30 mouse cellular contexts compared by ENCODE assay signal in the genomic region with DNA sequence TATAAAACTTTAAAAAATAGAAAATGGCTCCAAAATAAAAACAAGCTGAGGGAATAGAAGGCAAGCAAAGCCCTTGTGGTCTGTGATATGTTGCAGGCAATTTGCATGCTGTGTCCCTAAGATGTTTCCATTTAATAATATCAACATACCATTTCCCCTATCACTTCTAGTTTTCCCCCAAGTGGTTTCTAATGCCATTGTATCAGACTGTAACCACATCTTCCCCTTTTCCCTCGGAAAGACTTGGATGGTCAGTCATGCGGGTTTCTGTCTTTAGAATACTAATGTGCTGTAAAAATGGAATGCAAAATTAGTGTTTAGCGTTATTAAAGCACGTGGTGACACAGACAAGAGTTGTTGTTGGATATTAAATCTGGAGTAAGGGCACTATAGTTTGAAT. TPM values are rescaled to one million over a fixed set of nuclear protein-coding genes. Genes with fewer than 3 reads are reported as not detected.
DNase-seq lines count a peak whose midpoint lies in the region; ATAC-seq and TF ChIP-seq lines count a peak whose summit lies in the region.
"Had no signal": no experiment of that assay in that cellular context is flagged by ENCODE, and none has a peak within 500 bp of the region (broad histone marks: within the 10 kb centered on the region; RNA-seq: fewer than 3 reads in every experiment).

No protein-coding gene starts in this region.

- no peak overlapping the region for H3K4me3 ChIP-seq in lung, postnatal 0 days (ENCODE audit: low read depth, low read length)
- H3K4me3 ChIP-seq in heart, embryonic 10.5 days, result no peak overlapping the region
- H3K4me3 ChIP-seq: erythroblast, embryonic 14.5 days; forebrain, embryonic 12.5 days; hindbrain, embryonic 10.5 days; hindbrain, embryonic 15.5 days; liver, embryonic 12.5 days; megakaryocyte, embryonic 14.5 days; neural tube, embryonic 15.5 days had no signal

- no peak overlapping the region for H3K9ac ChIP-seq in lung, postnatal 0 days (replicated peaks; ENCODE audit: low read depth)
- H3K9ac ChIP-seq: forebrain, embryonic 12.5 days; forebrain, postnatal 0 days; hindbrain, embryonic 15.5 days; liver, embryonic 12.5 days; liver, postnatal 0 days; neural tube, embryonic 15.5 days had no signal

- no peaks in the 10 kb centered on the region for H3K27me3 ChIP-seq in lung, postnatal 0 days (replicated peaks; ENCODE audit: insufficient read depth, low read length)
- H3K27me3 ChIP-seq in heart, embryonic 10.5 days (ENCODE audit: insufficient read depth, poor library complexity, severe bottlenecking), result no peaks in the 10 kb centered on the region
- H3K27me3 ChIP-seq: forebrain, embryonic 12.5 days; hindbrain, embryonic 15.5 days; liver, embryonic 12.5 days; megakaryocyte, embryonic 14.5 days; neural tube, embryonic 15.5 days; Patski had no signal

- H3K4me1 ChIP-seq in lung, postnatal 0 days (ENCODE audit: insufficient read depth, low read depth, low read length), result no peaks in the 10 kb centered on the region
- H3K4me1 ChIP-seq in heart, embryonic 10.5 days, result no peaks in the 10 kb centered on the region
- H3K4me1 ChIP-seq: forebrain, embryonic 12.5 days; hindbrain, embryonic 10.5 days; hindbrain, embryonic 15.5 days; liver, embryonic 12.5 days; neural tube, embryonic 15.5 days had no signal

- peak; percentile 18 for DNase-seq in lung, postnatal 25 days (ENCODE audit: low spot score)
- DNase-seq in lung, postnatal 0 days (ENCODE audit: low spot score), result no peak
- DNase-seq in A20 (ENCODE audit: low read depth, low spot score), result peak; percentile 37
- DNase-seq in retina, postnatal 1 day, result no peak
- DNase-seq in heart, embryonic 10.5 days (ENCODE audit: low spot score), result no peak
- DNase-seq: adrenal gland, postnatal 10 days; cerebellum, adult 11-12 months; cerebellum, postnatal 10 days; forebrain, postnatal 0 days; kidney, adult 18-20 months; kidney, postnatal 4 days; layer of hippocampus, postnatal 36 days; left cerebral cortex, postnatal 4 days; liver, postnatal 0 days; midbrain, embryonic 14.5 days; right cerebral cortex, adult 18-20 months; spleen, adult 18-20 months; thymus, postnatal 14 days had no signal

- no peak for ATAC-seq in lung, postnatal 0 days
- ATAC-seq in common myeloid progenitor, adult 5-6 weeks (replicated peaks; ENCODE audit: low read depth, poor library complexity, severe bottlenecking), result peak; percentile 85
- ATAC-seq in monocyte, adult 5-6 weeks (replicated peaks; ENCODE audit: insufficient number of reproducible peaks, low FRiP score, low TSS enrichment, poor library complexity, severe bottlenecking), result peak; percentile 68
- no peak for ATAC-seq in CD4-positive, CD25-positive, alpha-beta regulatory T cell, adult 4 months
- ATAC-seq: forebrain, postnatal 0 days; liver, embryonic 12.5 days; liver, postnatal 0 days; Patski had no signal

- no peak for TF ChIP-seq EP300 in lung, postnatal 0 days (IDR thresholded peaks at IDR 0.05)

- no peaks in the 10 kb centered on the region for H3K9me3 ChIP-seq in lung, postnatal 0 days (ENCODE audit: low read length)
- no peaks in the 10 kb centered on the region; the same call in 1 of the 2 replicates for H3K9me3 ChIP-seq in heart, embryonic 10.5 days
- H3K9me3 ChIP-seq: G1E; hindbrain, embryonic 15.5 days; liver, embryonic 12.5 days; neural tube, embryonic 15.5 days had no signal

- H3K27ac ChIP-seq in lung, postnatal 0 days (ENCODE audit: low read length), result no peak overlapping the region
- no peak overlapping the region for H3K27ac ChIP-seq in heart, embryonic 10.5 days
- H3K27ac ChIP-seq: forebrain, embryonic 12.5 days; hindbrain, embryonic 10.5 days; hindbrain, embryonic 15.5 days; liver, embryonic 12.5 days; neural tube, embryonic 15.5 days had no signal

- H3K36me3 ChIP-seq in lung, postnatal 0 days (ENCODE audit: insufficient read depth, low read length), result no peaks in the 10 kb centered on the region
- no peaks in the 10 kb centered on the region for H3K36me3 ChIP-seq in heart, embryonic 10.5 days
- H3K36me3 ChIP-seq: forebrain, embryonic 12.5 days; G1E; hindbrain, embryonic 10.5 days; hindbrain, embryonic 15.5 days; liver, embryonic 12.5 days; neural tube, embryonic 15.5 days had no signal

- 82% methylated on average over 4 of the region's 4 CpGs for WGBS in lung, postnatal 0 days
- 84% methylated on average over 4 of the region's 4 CpGs for WGBS in heart, embryonic 10.5 days

- H3K4me2 ChIP-seq in lung, postnatal 0 days (replicated peaks; ENCODE audit: low read depth, low read length), result no peak overlapping the region
- H3K4me2 ChIP-seq: forebrain, embryonic 12.5 days; hindbrain, embryonic 15.5 days; liver, embryonic 12.5 days; neural tube, embryonic 15.5 days had no signal

- no peak for TF ChIP-seq CTCF in lung, postnatal 0 days (IDR thresholded peaks at IDR 0.05)

RNA-seq across cellular contexts. Expression of a gene that starts 35.5 kb away (rescaled TPM):
- polyA plus RNA-seq in lung, postnatal 0 days (2015; fragmentation: Nextera tagmentation; extraction: Ambion mirVana), result 14.9 and 27.1 TPM in 2 replicates
- 4.3 and 4.6 TPM in 2 replicates for total RNA-seq in common myeloid progenitor, adult 5-6 weeks (2017)
- total RNA-seq in monocyte, adult 5-6 weeks (2017), result 293 to 388 TPM (median 305 TPM) in 3 replicates
- polyA plus RNA-seq in heart, embryonic 10.5 days (2016; fragmentation: Nextera tagmentation; extraction: Ambion mirVana), result 7.8 and 10.8 TPM in 2 replicates
- 10 to 100 TPM; 49.7 to 91.7 TPM for polyA plus RNA-seq in CD4-positive, CD25-positive, alpha-beta regulatory T cell, adult 4 months (2017; shearing (Covaris generic))

Comparison
In these comparisons a context has a peak if more than half of its experiments do, and no peak if none do; other contexts are left out.
1. DNase-seq: peak in lung, postnatal 25 days (single experiment) and A20 (single experiment); none in lung, postnatal 0 days (single experiment), retina, postnatal 1 day (single experiment) and heart, embryonic 10.5 days (single experiment).
2. ATAC-seq: peak in common myeloid progenitor, adult 5-6 weeks (single experiment) and monocyte, adult 5-6 weeks (single experiment); none in lung, postnatal 0 days (single experiment) and CD4-positive, CD25-positive, alpha-beta regulatory T cell, adult 4 months (single experiment).